Mouse (Mus musculus) CD4-positive, CD25-positive, alpha-beta regulatory T cell, adult 4 months (primary cell): ENCODE measurements around the gene Pms1. TPM values are rescaled to one million over a fixed set of nuclear protein-coding genes. Genes with fewer than 3 reads are reported as not detected.

ENCODE experiments used
- ATAC-seq: one replicate; pipeline ENCODE4 v1.8.0; 2017
- polyA plus RNA-seq, 2 experiments: library from polyadenylated mRNA; unstranded; fragments of 100-300 nt; shearing (Covaris generic); gene quantifications; one replicate each; pipeline ENCODE4 v1.2.1; 2017

The Pms1 gene
- polyA plus RNA-seq, 2 experiments from 2014 or later = 31.7 to 34.9 TPM

DNA sequence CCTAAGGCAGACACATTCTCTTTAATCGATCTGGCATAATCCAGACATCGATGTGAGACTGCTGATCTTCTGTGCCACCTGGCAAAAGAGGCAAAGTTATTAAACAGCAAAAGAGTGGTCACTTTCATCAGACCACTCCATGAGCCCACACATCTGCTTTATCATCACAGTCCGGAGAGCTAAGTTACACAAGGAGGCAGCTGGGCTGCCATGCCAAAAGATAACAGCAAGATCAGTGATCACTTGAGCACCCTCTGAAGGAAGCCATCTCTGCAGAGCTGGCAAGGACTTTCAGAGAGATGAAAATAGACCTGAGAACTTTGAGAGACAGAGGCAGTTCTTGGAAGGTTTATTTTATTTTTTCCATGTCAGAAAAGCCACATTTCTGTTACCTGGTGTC is 102.3 kb downstream of the Pms1 start:
- no peak for ATAC-seq

DNA sequence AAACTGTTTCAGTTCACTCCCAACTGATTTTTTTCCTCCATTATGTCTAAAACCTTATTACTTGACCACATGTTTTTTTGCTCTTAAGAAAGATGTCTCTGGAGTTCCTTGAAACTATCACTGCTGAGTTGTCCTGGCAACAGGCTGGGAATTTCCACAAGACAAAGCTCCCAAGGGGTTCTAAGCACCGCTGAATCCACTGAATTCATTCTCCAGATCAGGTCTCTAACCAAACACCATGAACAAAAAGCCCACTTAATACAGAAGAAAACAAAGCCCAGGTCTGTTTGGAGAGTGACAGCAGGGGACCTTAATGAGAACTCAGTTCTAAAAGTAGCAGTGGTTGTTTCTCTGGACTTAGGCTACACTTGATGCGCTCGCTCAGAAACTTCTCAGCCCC is 105.6 kb downstream of the Pms1 start:
- no peak for ATAC-seq

GRCm38 (mm10) chr1:53189620-53190019 is 107.2 kb downstream of the Pms1 start:
- ATAC-seq = no peak

- ATAC-seq = no peak
These were observed 109.3 kb downstream of the Pms1 start, which contains the start of gene 1700019A02Rik for GRCm38 (mm10) chr1:53187536-53187935. 1700019A02Rik (minus strand) TSS chr1:53187636.

- ATAC-seq = no peak
These were observed 110.5 kb downstream of the Pms1 start for GRCm38 (mm10) chr1:53186301-53186700.

GRCm38 (mm10) chr1:53157715-53158114 is 139.1 kb downstream of the Pms1 start:
- ATAC-seq = no peak

Other genes starting within 250 kb of the Pms1 start
- under 1 TPM in 1 of 2 experiments, not detected in 1; 0.23 TPM for gene Mstn, start 235.4 kb downstream of the Pms1 start, polyA plus RNA-seq
- gene 1700019A02Rik, start 109.4 kb downstream of the Pms1 start, polyA plus RNA-seq = not detected
- gene Ormdl1, start 77 bp upstream of the Pms1 start, polyA plus RNA-seq = 10 to 100 TPM; 64.5 to 73.5 TPM
- gene Gm28778, start 93 bp upstream of the Pms1 start, polyA plus RNA-seq = 1 to 10 TPM in 1 of 2 experiments, not detected in 1; 6.5 TPM
- gene Osgepl1, start 16.6 kb upstream of the Pms1 start, polyA plus RNA-seq = 10 to 100 TPM; 18.2 to 18.9 TPM
- gene Asdurf, start 55.6 kb upstream of the Pms1 start, polyA plus RNA-seq = 10 to 100 TPM in 1 of 2 experiments, 1 to 10 TPM in 1; 8.9 to 11.2 TPM
- under 1 TPM; 0.52 to 0.98 TPM for gene Gm28551, start 55.6 kb upstream of the Pms1 start, polyA plus RNA-seq
- gene Asnsd1, start 55.7 kb upstream of the Pms1 start, polyA plus RNA-seq = 10 to 100 TPM; 52.6 to 54.6 TPM